Mouse (Mus musculus): ENCODE results near the gene Nfia.

DNA sequence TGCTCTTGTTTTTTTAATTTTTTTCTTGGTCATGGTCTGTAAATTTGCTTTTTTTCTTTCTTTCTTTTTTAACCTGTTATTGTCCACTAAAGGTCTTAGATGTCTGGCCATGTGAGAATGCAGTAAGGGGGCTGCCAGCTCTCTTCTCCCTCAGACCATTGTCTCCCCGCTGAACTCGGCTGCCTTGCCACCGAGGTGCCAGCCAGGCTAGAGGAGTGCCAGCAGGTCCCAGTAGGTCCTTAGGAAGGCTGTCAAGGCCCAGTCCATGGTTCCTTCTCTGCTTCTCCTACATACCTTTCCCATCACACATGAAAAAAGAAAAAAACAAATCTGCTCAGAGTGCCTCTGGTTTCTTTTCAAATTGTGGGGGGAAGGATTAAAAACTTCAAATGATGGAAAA is 345.6 kb downstream of the Nfia start:
- TF ChIP-seq CTCF (IDR thresholded peaks at IDR 0.05; ENCODE audit: control insufficient read depth, insufficient read depth, insufficient replicate concordance, low read depth, low read length): no peak
- no peak for TF ChIP-seq POLR2A (IDR thresholded peaks at IDR 0.05; ENCODE audit: control insufficient read depth, low read depth, low read length)
